Mouse (Mus musculus): ENCODE measurements around the gene Tcaf2. TPM values are rescaled to one million over a fixed set of nuclear protein-coding genes. Genes with fewer than 3 reads are reported as not detected.

Tcaf2 gene
- total and polyA plus RNA-seq, 3 experiments: not detected

- no peak for DNase-seq (ENCODE audit: low read depth, low spot score)
Observed at GRCm38 (mm10) chr6:42586569-42586968, 58.5 kb downstream of the Tcaf2 start.

DNA sequence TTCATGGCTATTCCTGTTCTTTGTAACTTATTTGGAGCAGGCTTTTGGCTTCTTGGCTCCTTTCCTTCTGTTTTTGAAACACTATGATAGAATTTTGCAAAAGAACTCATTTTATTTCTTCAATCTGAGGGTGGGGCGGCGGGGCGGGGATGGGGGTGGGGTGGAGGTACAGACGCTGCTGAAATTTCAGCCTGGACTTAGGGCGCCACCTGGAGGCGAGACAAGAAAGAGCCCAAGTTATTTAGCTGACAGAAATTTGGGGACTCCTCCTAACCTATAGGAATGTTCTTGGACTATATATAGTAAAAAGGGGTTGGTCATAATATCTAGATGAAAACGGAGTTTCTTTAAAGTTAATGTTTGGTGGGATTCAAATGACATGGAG lies 61.6 kb downstream of the Tcaf2 start:
- Histone ChIP-seq H3K79me2 (ENCODE audit: control insufficient read depth, insufficient read depth, low read length, poor library complexity) (no peaks in the 10 kb centered on the region), H3K27me3 (ENCODE audit: control insufficient read depth in 1 of 2, insufficient read depth in 2 of 2, low read length in 2 of 2) (no peaks in the 10 kb centered on the region; a peak in 1 of 4 replicates), H3K36me3 (ENCODE audit: control insufficient read depth in 1 of 2, insufficient read depth in 2 of 2, low read length in 2 of 2) (no peaks in the 10 kb centered on the region), H3K27ac (ENCODE audit: control insufficient read depth, low read depth, low read length) (no peak overlapping the region), H3K4me3 (ENCODE audit: control insufficient read depth in 1 of 2, insufficient read depth in 1 of 2, low read depth in 2 of 2, low read length in 2 of 2) (no peak overlapping the region), H3K4me1 (ENCODE audit: control insufficient read depth in 1 of 2, insufficient read depth in 2 of 2, low read length in 2 of 2) (no peaks in the 10 kb centered on the region), H3K9me3 (replicated peaks; ENCODE audit: insufficient read depth, low read length) (no peaks in the 10 kb centered on the region), H3K9ac (ENCODE audit: control insufficient read depth, low read depth, low read length, poor library complexity, severe bottlenecking) (no peak overlapping the region)
- DNase-seq (ENCODE audit: low read depth, low spot score): peak; percentile 57
- TF ChIP-seq CHD2 (IDR thresholded peaks at IDR 0.05; ENCODE audit: low read length) (no peak), MAFK (IDR thresholded peaks at IDR 0.05; ENCODE audit: borderline replicate concordance, low read depth, low read length) (no peak), SMC3 (IDR thresholded peaks at IDR 0.05; ENCODE audit: low read depth, low read length) (peak; percentile 68), GABPA (IDR thresholded peaks at IDR 0.05; ENCODE audit: low read depth, low read length) (no peak), USF1 (IDR thresholded peaks at IDR 0.05; ENCODE audit: low read depth, low read length) (no peak), MXI1 (IDR thresholded peaks at IDR 0.05; ENCODE audit: low read depth, low read length) (no peak), ZC3H11A (IDR thresholded peaks at IDR 0.05; ENCODE audit: low read depth, low read length) (peak; percentile 36; the same call in 1 of the 2 replicates), EP300 (IDR thresholded peaks at IDR 0.05; ENCODE audit: low read depth in 1 of 2, low read length in 2 of 2) (no peak), GATA1 (IDR thresholded peaks at IDR 0.05; ENCODE audit: low read depth, low read length) (no peak), POLR2A (IDR thresholded peaks at IDR 0.05; ENCODE audit: control insufficient read depth in 1 of 2, insufficient read depth in 1 of 2, low read depth in 1 of 2, low read length in 2 of 2, poor library complexity in 1 of 2) (no peak), MAZ (IDR thresholded peaks at IDR 0.05; ENCODE audit: low read depth, low read length) (no peak), CTCF (IDR thresholded peaks at IDR 0.05 in 2 of 3, conservative IDR thresholded peaks at IDR 0.05 in 1 of 3; ENCODE audit: control insufficient read depth in 1 of 3, insufficient read depth in 1 of 3, low read depth in 2 of 3, low read length in 3 of 3, poor library complexity in 1 of 3, severe bottlenecking in 1 of 3) (peak; percentile 27 to 90 (median 65); a peak in 5 of 6 replicates), RAD21 (IDR thresholded peaks at IDR 0.05; ENCODE audit: low read depth, low read length) (peak; percentile 62)

More at GRCm38 (mm10) chr6:42586569-42586968, 58.5 kb downstream of the Tcaf2 start:
- H3K4me1 ChIP-seq (ENCODE audit: control insufficient read depth in 1 of 2, insufficient read depth in 2 of 2, low read length in 2 of 2): no peaks in the 10 kb centered on the region
- H3K4me3 ChIP-seq (ENCODE audit: control insufficient read depth in 1 of 2, insufficient read depth in 1 of 2, low read depth in 2 of 2, low read length in 2 of 2): no peak overlapping the region
- no peaks in the 10 kb centered on the region for H3K79me2 ChIP-seq (ENCODE audit: control insufficient read depth, insufficient read depth, low read length, poor library complexity)
- H3K27me3 ChIP-seq (ENCODE audit: control insufficient read depth in 1 of 2, insufficient read depth in 2 of 2, low read length in 2 of 2): no peaks in the 10 kb centered on the region; a peak in 1 of 4 replicates
- no peaks in the 10 kb centered on the region for H3K36me3 ChIP-seq (ENCODE audit: control insufficient read depth in 1 of 2, insufficient read depth in 2 of 2, low read length in 2 of 2)
- H3K9ac ChIP-seq (ENCODE audit: control insufficient read depth, low read depth, low read length, poor library complexity, severe bottlenecking): no peak overlapping the region
- H3K27ac ChIP-seq (ENCODE audit: control insufficient read depth, low read depth, low read length): no peak overlapping the region
- no peaks in the 10 kb centered on the region for H3K9me3 ChIP-seq (replicated peaks; ENCODE audit: insufficient read depth, low read length)
- TF ChIP-seq TCF12 (IDR thresholded peaks at IDR 0.05; ENCODE audit: low read depth, low read length) (no peak), ELF1 (IDR thresholded peaks at IDR 0.05; ENCODE audit: low read depth, low read length) (no peak), RAD21 (IDR thresholded peaks at IDR 0.05; ENCODE audit: low read depth, low read length) (no peak), NRF1 (IDR thresholded peaks at IDR 0.05; ENCODE audit: insufficient read depth, low read depth, low read length, poor library complexity, severe bottlenecking) (no peak), CHD1 (IDR thresholded peaks at IDR 0.05; ENCODE audit: low read depth, low read length) (no peak), TAL1 (IDR thresholded peaks at IDR 0.05; ENCODE audit: low read length) (no peak), USF2 (IDR thresholded peaks at IDR 0.05; ENCODE audit: borderline replicate concordance in 1 of 2, insufficient read depth in 1 of 2, low read depth in 1 of 2, low read length in 2 of 2) (no peak)
